Mouse (Mus musculus): ENCODE results near the gene Hmcn2.

Hmcn2 gene

GRCm38 (mm10) chr2:31460025-31460571 lies 145.9 kb downstream of the Hmcn2 start:
- no peak for DNase-seq

GRCm38 (mm10) chr2:31460920-31461319 lies 146.7 kb downstream of the Hmcn2 start:
- no peak for DNase-seq

GRCm38 (mm10) chr2:31462051-31462450 lies 147.8 kb downstream of the Hmcn2 start:
- DNase-seq, result no peak

GRCm38 (mm10) chr2:31463253-31463652 lies 149.0 kb downstream of the Hmcn2 start:
- DNase-seq, result no peak

- no peak for DNase-seq
Measured at GRCm38 (mm10) chr2:31463696-31464528, 149.7 kb downstream of the Hmcn2 start.

- DNase-seq, result no peak
Measured at GRCm38 (mm10) chr2:31464529-31464910, 150.3 kb downstream of the Hmcn2 start.

GRCm38 (mm10) chr2:31467457-31467856 lies 153.2 kb downstream of the Hmcn2 start:
- DNase-seq, result no peak

GRCm38 (mm10) chr2:31468857-31469256 lies 154.6 kb downstream of the Hmcn2 start:
- DNase-seq, result no peak

GRCm38 (mm10) chr2:31469480-31469879 lies 155.3 kb downstream of the Hmcn2 start:
- DNase-seq, result no peak

- peak; percentile 73 for DNase-seq
Measured at GRCm38 (mm10) chr2:31469931-31470682, 155.9 kb downstream of the Hmcn2 start, which contains the start of gene Ass1. Gene Ass1, plus strand, starts transcription at chr2:31470207.

- no peak for DNase-seq
Measured at GRCm38 (mm10) chr2:31470683-31471385, 156.6 kb downstream of the Hmcn2 start.

- no peak for DNase-seq
Measured at GRCm38 (mm10) chr2:31471611-31472010, 157.4 kb downstream of the Hmcn2 start.

GRCm38 (mm10) chr2:31472406-31473065 lies 158.3 kb downstream of the Hmcn2 start:
- no peak for DNase-seq

- no peak for DNase-seq
Measured at GRCm38 (mm10) chr2:31473941-31474340, 159.7 kb downstream of the Hmcn2 start.

GRCm38 (mm10) chr2:31474686-31475085 lies 160.5 kb downstream of the Hmcn2 start:
- no peak for DNase-seq

GRCm38 (mm10) chr2:31476107-31476820 lies 162.0 kb downstream of the Hmcn2 start:
- DNase-seq, result no peak

GRCm38 (mm10) chr2:31477234-31478161 lies 163.3 kb downstream of the Hmcn2 start:
- no peak for DNase-seq

GRCm38 (mm10) chr2:31482914-31483575 lies 168.8 kb downstream of the Hmcn2 start:
- DNase-seq, result peak; percentile 86

GRCm38 (mm10) chr2:31484187-31484586 lies 170.0 kb downstream of the Hmcn2 start:
- DNase-seq, result peak; percentile 67

- DNase-seq, result no peak
Measured at GRCm38 (mm10) chr2:31489166-31489565, 175.0 kb downstream of the Hmcn2 start.
